Mouse (Mus musculus) lung, embryonic 14.5 days (tissue): Measurements from ENCODE around the gene Atp1a3. TPM values are rescaled to one million over a fixed set of nuclear protein-coding genes. Genes with fewer than 3 reads are reported as not detected.

Experiments used
- ATAC-seq: fragments of 200-750 bp; cut with Nextera tagmentation; 2 replicates; pipeline ENCODE4 v1.8.0; 2017; ENCODE audit warnings: mild to moderate bottlenecking, moderate TSS enrichment, moderate library complexity; ENCODE audit not compliant: insufficient read depth
- DNase-seq: peaks from one replicate; pipeline ENCODE4 v3.0.0-alpha.2; 2015
- H3K27ac ChIP-seq: fragments of 300-500 bp; sonication (generic); 2 replicates; pipeline ENCODE4 v1.5.1; 2014; ENCODE audit warnings: low read depth, mild to moderate bottlenecking, moderate library complexity
- H3K27me3 ChIP-seq: fragments of 300-500 bp; sonication (generic); 2 replicates; pipeline ENCODE4 v1.6.1; 2014; ENCODE audit warnings: low read length, control low read depth; ENCODE audit not compliant: insufficient read depth
- H3K36me3 ChIP-seq: fragments of 300-500 bp; sonication (generic); 2 replicates; pipeline ENCODE4 v1.6.1; 2014; ENCODE audit warnings: control low read depth; ENCODE audit not compliant: insufficient read depth
- H3K4me1 ChIP-seq: fragments of 300-500 bp; sonication (generic); 2 replicates; pipeline ENCODE4 v1.6.1; 2014; ENCODE audit warnings: antibody characterized with exemption, control low read depth; ENCODE audit not compliant: insufficient read depth
- H3K4me2 ChIP-seq: fragments of 300-500 bp; sonication (generic); 2 replicates; pipeline ENCODE4 v1.6.1; 2014; ENCODE audit warnings: mild to moderate bottlenecking
- H3K4me3 ChIP-seq: fragments of 300-500 bp; sonication (generic); 2 replicates; pipeline ENCODE4 v1.5.1; 2014; ENCODE audit warnings: low read depth, low read length
- H3K9ac ChIP-seq: fragments of 300-500 bp; sonication (generic); 2 replicates; pipeline ENCODE4 v1.6.1; 2014
- H3K9me3 ChIP-seq: fragments of 300-500 bp; sonication (generic); 2 replicates; pipeline ENCODE4 v1.6.1; 2016; ENCODE audit warnings: low read depth, low read length, control low read depth
- CTCF ChIP-seq: IDR thresholded peaks from 2 replicates; pipeline ENCODE4 v1.5.1; 2016; ENCODE audit warnings: antibody characterized with exemption, low read depth
- WGBS: fragments of 180-500 bp; shearing (Covaris S2); extraction: QIAGEN DNeasy Blood & Tissue Kit; methylation state at CpG from one replicate; pipeline ENCODE4 v1.1.7; 2014; 5-methylcytosine and 5-hydroxymethylcytosine counted together
- polyA plus RNA-seq: library from polyadenylated mRNA; unstranded; fragments of >200 nt; fragmentation: Nextera tagmentation; extraction: Ambion mirVana; gene quantifications from 2 replicates; pipeline ENCODE4 v1.2.1, GENCODE M21; 2014

The Atp1a3 gene
- polyA plus RNA-seq, 1 experiment from 2014 or later = 0.74 TPM

GRCm38 (mm10) chr7:25034796-25035195 is 29.0 kb upstream of the Atp1a3 start:
- Histone ChIP-seq H3K9ac (no peak overlapping the region), H3K9me3 (no peaks in the 10 kb centered on the region), H3K36me3 (peaks cover 20% of the 10 kb centered on the region; the same call in 1 of the 2 replicates), H3K4me2 (no peak overlapping the region), H3K27me3 (no peaks in the 10 kb centered on the region), H3K4me1 (no peaks in the 10 kb centered on the region), H3K27ac (no peak overlapping the region), H3K4me3 (no peak overlapping the region)
- no peak for TF ChIP-seq CTCF
- 93% methylated on average over 4 of the region's 4 CpGs for WGBS
- ATAC-seq = no peak
- DNase-seq = no peak

GRCm38 (mm10) chr7:25031528-25031927 is 25.8 kb upstream of the Atp1a3 start:
- no peaks in the 10 kb centered on the region for H3K27me3 ChIP-seq
- no peaks in the 10 kb centered on the region for H3K4me1 ChIP-seq
- H3K9me3 ChIP-seq = no peaks in the 10 kb centered on the region
- no peak for TF ChIP-seq CTCF
- H3K27ac ChIP-seq = no peak overlapping the region
- H3K4me3 ChIP-seq = no peak overlapping the region
- H3K9ac ChIP-seq = no peak overlapping the region
- 73% methylated on average over 3 of the region's 3 CpGs for WGBS
- DNase-seq (no peak), ATAC-seq (no peak)
- H3K4me2 ChIP-seq = no peak overlapping the region
- H3K36me3 ChIP-seq = peaks cover 22% of the 10 kb centered on the region; the same call in 1 of the 2 replicates

- H3K4me1 ChIP-seq = no peaks in the 10 kb centered on the region
- H3K9ac ChIP-seq = no peak overlapping the region
- no peak overlapping the region for H3K4me3 ChIP-seq
- WGBS = 36% methylated on average over 5 of the region's 5 CpGs
- peak; percentile 87 for TF ChIP-seq CTCF
- H3K9me3 ChIP-seq = no peaks in the 10 kb centered on the region
- H3K36me3 ChIP-seq = peaks cover 13% of the 10 kb centered on the region; the same call in 1 of the 2 replicates
- no peak for ATAC-seq
- no peak overlapping the region for H3K27ac ChIP-seq
- no peak overlapping the region for H3K4me2 ChIP-seq
- DNase-seq = peak; percentile 91
- no peaks in the 10 kb centered on the region for H3K27me3 ChIP-seq
These were observed 24.4 kb upstream of the Atp1a3 start for GRCm38 (mm10) chr7:25030032-25030753.

DNA sequence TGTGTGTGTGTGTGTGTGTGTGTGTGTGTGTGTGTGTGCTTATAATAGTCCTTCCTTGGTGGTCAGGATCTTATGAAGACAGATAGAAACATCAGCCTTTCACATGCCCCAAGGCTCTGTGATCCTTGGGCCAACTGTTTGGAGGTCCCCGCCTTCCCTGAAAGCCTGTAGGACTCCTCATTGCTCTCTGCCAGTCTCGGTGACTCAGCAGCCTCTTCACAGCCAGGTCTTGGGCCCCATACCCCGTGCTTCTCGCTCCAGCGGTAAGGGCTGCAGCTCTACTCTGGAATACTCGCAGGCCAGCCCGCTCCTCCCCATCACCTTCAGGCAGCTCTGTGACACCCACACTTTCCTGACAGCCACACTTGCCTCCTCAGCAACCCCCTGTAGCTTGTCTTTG is 20.7 kb upstream of the Atp1a3 start:
- Histone ChIP-seq H3K4me3 (no peak overlapping the region), H3K4me1 (no peaks in the 10 kb centered on the region), H3K27ac (no peak overlapping the region), H3K9me3 (no peaks in the 10 kb centered on the region), H3K4me2 (no peak overlapping the region), H3K27me3 (no peaks in the 10 kb centered on the region), H3K9ac (no peak overlapping the region), H3K36me3 (peaks cover 14% of the 10 kb centered on the region; the same call in 1 of the 2 replicates)
- no peak for TF ChIP-seq CTCF
- ATAC-seq (no peak), DNase-seq (no peak)
- 38% methylated on average over 7 of the region's 7 CpGs for WGBS

- no peaks in the 10 kb centered on the region for H3K9me3 ChIP-seq
- H3K4me2 ChIP-seq = no peak overlapping the region
- H3K27ac ChIP-seq = no peak overlapping the region
- H3K4me1 ChIP-seq = no peaks in the 10 kb centered on the region
- H3K36me3 ChIP-seq = peaks cover 14% of the 10 kb centered on the region; the same call in 1 of the 2 replicates
- no peaks in the 10 kb centered on the region for H3K27me3 ChIP-seq
- TF ChIP-seq CTCF = peak; percentile 46
- no peak overlapping the region for H3K9ac ChIP-seq
- ATAC-seq = no peak
- WGBS = 61% methylated on average over 10 of the region's 10 CpGs
- DNase-seq = peak; percentile 51
- no peak overlapping the region for H3K4me3 ChIP-seq
These were observed 20.2 kb upstream of the Atp1a3 start for GRCm38 (mm10) chr7:25025855-25026439.

- H3K4me1 ChIP-seq = no peaks in the 10 kb centered on the region
- TF ChIP-seq CTCF = no peak
- ATAC-seq (no peak), DNase-seq (no peak)
- no peak overlapping the region for H3K4me2 ChIP-seq
- no peak overlapping the region for H3K4me3 ChIP-seq
- peaks cover 9% of the 10 kb centered on the region; the same call in 1 of the 2 replicates for H3K36me3 ChIP-seq
- 56% methylated on average over 7 of the region's 7 CpGs for WGBS
- no peak overlapping the region for H3K9ac ChIP-seq
- H3K9me3 ChIP-seq = no peaks in the 10 kb centered on the region
- peaks cover 53% of the 10 kb centered on the region for H3K27me3 ChIP-seq
- no peak overlapping the region for H3K27ac ChIP-seq
These were observed 5.8 kb upstream of the Atp1a3 start for GRCm38 (mm10) chr7:25011592-25011991.

DNA sequence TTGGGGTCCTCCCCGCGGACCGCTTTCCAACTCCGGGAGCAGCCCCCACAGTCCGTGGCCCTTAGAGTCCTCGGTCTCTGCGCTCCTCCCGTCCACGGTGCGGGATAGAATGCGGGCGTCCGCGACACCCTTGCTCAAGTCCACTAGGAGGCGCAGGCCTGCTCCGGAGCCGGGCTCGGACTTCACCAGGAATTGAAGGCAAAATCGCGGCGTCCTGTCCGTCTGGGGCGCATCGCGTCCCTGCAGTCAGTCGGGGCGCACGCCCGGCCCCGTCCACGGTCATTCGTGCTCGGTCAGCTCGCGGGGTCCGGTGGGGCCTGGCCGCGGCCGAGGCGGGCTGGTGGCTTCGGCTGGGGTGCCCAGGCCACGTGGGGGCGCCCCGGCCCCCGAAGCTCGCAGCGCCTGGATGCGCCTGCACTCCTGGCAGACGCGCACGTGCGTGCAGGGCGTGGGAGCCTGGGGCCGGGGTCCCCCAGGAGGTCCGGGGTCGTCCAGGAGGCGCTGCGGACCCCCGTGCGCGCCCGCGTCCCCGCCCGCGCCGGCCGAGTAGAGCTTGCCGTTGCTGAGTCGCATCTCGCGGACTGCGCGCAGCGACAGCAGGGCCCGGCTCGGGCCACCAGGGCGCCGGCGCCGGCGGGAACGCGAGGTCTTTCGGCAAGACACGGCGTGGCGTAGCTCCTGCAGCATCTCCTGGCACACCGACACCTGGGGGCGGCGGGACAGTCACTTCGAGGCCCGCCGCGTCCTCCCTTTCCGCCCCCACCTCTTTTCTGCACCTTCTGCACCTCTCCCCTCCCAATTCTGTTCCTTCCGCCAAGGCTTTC is 4.5 kb upstream of the Atp1a3 start:
- Histone ChIP-seq H3K27ac (no peak overlapping the region), H3K4me2 (peak overlapping the region; percentile 65), H3K36me3 (peaks cover 4% of the 10 kb centered on the region; the same call in 1 of the 2 replicates), H3K4me1 (no peaks in the 10 kb centered on the region), H3K4me3 (peak overlapping the region; percentile 35), H3K9ac (no peak overlapping the region), H3K27me3 (peaks cover 66% of the 10 kb centered on the region), H3K9me3 (no peaks in the 10 kb centered on the region)
- TF ChIP-seq CTCF = peak; percentile 71
- peak; percentile 77 for DNase-seq
- ATAC-seq = 0 out of 2 replicates have a peak, but pooled peaks have one; percentile 20
- WGBS = 2% methylated on average over 88 of the region's 97 CpGs
